Mouse (Mus musculus): ENCODE results near the gene Zfp326. TPM values are rescaled to one million over a fixed set of nuclear protein-coding genes. Genes with fewer than 3 reads are reported as not detected.
A peak's percentile ranks its signal among the peaks of the same experiment; 100 is the strongest.

The Zfp326 gene
- total RNA-seq (2014; rRNA removed) (9.1 and 11.4 TPM in 2 replicates), polyA plus RNA-seq (2015; fragmentation: Nextera tagmentation; extraction: Ambion mirVana) (42.3 and 43.9 TPM in 2 replicates)

GRCm38 (mm10) chr5:105876068-105876924 is at the start of gene Zfp326:
TSS of gene Zfp326 (plus strand) at chr5:105876565.
- H3K4me3 ChIP-seq (ENCODE audit: low read length), result peak within 1 kb of the TSS; percentile 98
- no peaks in the 10 kb centered on the region for H3K9me3 ChIP-seq (ENCODE audit: low read length)
- DNase-seq (ENCODE audit: low spot score), result peak; percentile 95
- H3K27me3 ChIP-seq (ENCODE audit: insufficient read depth, low read length), result no peaks in the 10 kb centered on the region
- peak within 1 kb of the TSS; percentile 94 for H3K27ac ChIP-seq
- H3K9ac ChIP-seq (replicated peaks; ENCODE audit: low read length), result peak within 1 kb of the TSS; percentile 99
- 1% methylated on average over 56 of the region's 83 CpGs for whole genome bisulfite sequencing
- H3K4me1 ChIP-seq (ENCODE audit: insufficient read depth, low read length), result peaks cover 6% of the 10 kb centered on the region
- peak within 1 kb of the TSS; percentile 80 for H3K4me2 ChIP-seq (ENCODE audit: low read depth, low read length)
- ATAC-seq, result peak; percentile 97
- H3K36me3 ChIP-seq (ENCODE audit: insufficient read depth, low read length), result no peaks in the 10 kb centered on the region; the same call in 1 of the 2 replicates
- no peak for TF ChIP-seq CTCF (IDR thresholded peaks at IDR 0.05; ENCODE audit: low read depth)

GRCm38 (mm10) chr5:105826916-105827510 is 49.4 kb upstream of the Zfp326 start:
- 74% methylated on average over 5 of the region's 5 CpGs for WGBS
- H3K27ac ChIP-seq, result no peak overlapping the region
- peaks cover 7% of the 10 kb centered on the region; the same call in 1 of the 2 replicates for H3K4me1 ChIP-seq (ENCODE audit: insufficient read depth, low read length)
- TF ChIP-seq CTCF (IDR thresholded peaks at IDR 0.05; ENCODE audit: low read depth), result no peak
- H3K9me3 ChIP-seq (ENCODE audit: low read length), result no peaks in the 10 kb centered on the region
- ATAC-seq (no peak), DNase-seq (ENCODE audit: low spot score) (no peak)
- no peaks in the 10 kb centered on the region for H3K27me3 ChIP-seq (ENCODE audit: insufficient read depth, low read length)
- H3K4me2 ChIP-seq (ENCODE audit: low read depth, low read length), result no peak overlapping the region
- H3K4me3 ChIP-seq (ENCODE audit: low read length), result no peak overlapping the region
- H3K36me3 ChIP-seq (ENCODE audit: insufficient read depth, low read length), result no peaks in the 10 kb centered on the region
- no peak overlapping the region for H3K9ac ChIP-seq (replicated peaks; ENCODE audit: low read length)

- H3K27ac ChIP-seq, result no peak overlapping the region
- DNase-seq (ENCODE audit: low spot score), result no peak
- H3K4me2 ChIP-seq (ENCODE audit: low read depth, low read length), result no peak overlapping the region
- H3K27me3 ChIP-seq (ENCODE audit: insufficient read depth, low read length), result no peaks in the 10 kb centered on the region
- H3K4me3 ChIP-seq (ENCODE audit: low read length), result no peak overlapping the region
- no peaks in the 10 kb centered on the region for H3K36me3 ChIP-seq (ENCODE audit: insufficient read depth, low read length)
- TF ChIP-seq CTCF (IDR thresholded peaks at IDR 0.05; ENCODE audit: low read depth), result no peak
- WGBS, result 92% methylated on average over 3 of the region's 3 CpGs
- no peaks in the 10 kb centered on the region for H3K9me3 ChIP-seq (ENCODE audit: low read length)
- no peak for ATAC-seq
- H3K9ac ChIP-seq (replicated peaks; ENCODE audit: low read length), result no peak overlapping the region
- H3K4me1 ChIP-seq (ENCODE audit: insufficient read depth, low read length), result peaks cover 3% of the 10 kb centered on the region; the same call in 1 of the 2 replicates
These were observed 48.3 kb upstream of the Zfp326 start for GRCm38 (mm10) chr5:105828050-105828449.

DNA sequence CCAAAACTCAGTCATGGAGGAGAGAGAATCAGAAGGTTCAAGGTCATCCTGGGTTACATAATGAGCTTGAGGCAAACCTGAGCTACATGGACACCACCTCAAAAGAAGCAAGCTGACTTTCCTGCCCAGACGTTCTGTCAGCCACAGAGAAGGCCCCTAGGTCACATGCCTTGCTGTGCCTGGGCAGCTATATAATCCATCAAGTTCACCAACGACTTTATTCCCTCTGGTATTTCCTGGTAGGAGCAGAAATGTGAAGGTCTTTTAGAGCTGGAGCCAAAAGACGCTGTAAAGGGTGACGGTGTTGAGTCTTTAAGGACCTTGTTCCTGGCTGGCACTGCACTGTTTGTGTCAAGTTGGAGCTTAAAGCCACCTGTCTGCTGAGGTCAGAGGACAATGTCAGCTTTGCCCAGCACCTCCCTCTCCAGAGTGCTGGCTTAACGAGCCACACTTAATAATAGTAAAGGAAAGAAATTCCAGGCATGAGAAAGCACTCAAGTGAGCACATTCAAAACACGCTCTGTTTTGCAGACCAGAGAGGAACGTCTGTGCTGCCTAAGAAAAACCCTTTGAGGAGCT is 47.3 kb upstream of the Zfp326 start:
- DNase-seq (ENCODE audit: low spot score) (no peak), ATAC-seq (no peak)
- WGBS, result 49% methylated on average over 7 of the region's 7 CpGs
- no peaks in the 10 kb centered on the region for H3K36me3 ChIP-seq (ENCODE audit: insufficient read depth, low read length)
- no peaks in the 10 kb centered on the region for H3K9me3 ChIP-seq (ENCODE audit: low read length)
- H3K27ac ChIP-seq, result no peak overlapping the region
- H3K4me2 ChIP-seq (ENCODE audit: low read depth, low read length), result no peak overlapping the region
- no peak overlapping the region for H3K4me3 ChIP-seq (ENCODE audit: low read length)
- H3K4me1 ChIP-seq (ENCODE audit: insufficient read depth, low read length), result no peaks in the 10 kb centered on the region
- H3K27me3 ChIP-seq (ENCODE audit: insufficient read depth, low read length), result no peaks in the 10 kb centered on the region
- no peak for TF ChIP-seq CTCF (IDR thresholded peaks at IDR 0.05; ENCODE audit: low read depth)
- H3K9ac ChIP-seq (replicated peaks; ENCODE audit: low read length), result no peak overlapping the region

DNA sequence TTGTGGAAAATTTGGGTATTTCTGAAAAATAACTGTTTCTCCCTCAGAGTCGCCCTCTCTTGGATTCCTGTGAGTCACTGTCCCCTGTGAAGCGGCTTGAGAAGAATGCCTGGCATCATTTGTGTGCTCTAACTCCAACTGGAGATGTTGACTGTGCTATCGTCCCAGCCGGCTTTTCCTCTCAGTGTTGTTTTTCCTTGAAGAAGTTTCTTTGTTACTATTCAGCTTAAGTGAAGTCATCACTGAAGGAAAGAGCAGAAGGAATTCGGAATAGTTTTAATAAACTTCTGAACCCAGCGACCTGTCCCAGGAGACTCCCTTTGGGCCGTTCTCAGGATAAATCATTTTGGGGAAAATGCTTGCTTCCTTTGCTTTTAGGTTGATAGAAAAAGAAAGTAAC is 44.2 kb upstream of the Zfp326 start:
- DNase-seq (ENCODE audit: low spot score), result no peak
- no peak overlapping the region for H3K9ac ChIP-seq (replicated peaks; ENCODE audit: low read length)
- no peak overlapping the region for H3K4me3 ChIP-seq (ENCODE audit: low read length)
- TF ChIP-seq CTCF (IDR thresholded peaks at IDR 0.05; ENCODE audit: low read depth), result no peak
- H3K4me1 ChIP-seq (ENCODE audit: insufficient read depth, low read length), result no peaks in the 10 kb centered on the region
- no peak overlapping the region for H3K27ac ChIP-seq
- H3K36me3 ChIP-seq (ENCODE audit: insufficient read depth, low read length), result no peaks in the 10 kb centered on the region
- no peaks in the 10 kb centered on the region for H3K27me3 ChIP-seq (ENCODE audit: insufficient read depth, low read length)
- ATAC-seq, result no peak
- no peaks in the 10 kb centered on the region for H3K9me3 ChIP-seq (ENCODE audit: low read length)
- H3K4me2 ChIP-seq (ENCODE audit: low read depth, low read length), result no peak overlapping the region
- WGBS, result 70% methylated on average over 7 of the region's 7 CpGs

- Histone ChIP-seq H3K9ac (replicated peaks; ENCODE audit: low read length) (no peak overlapping the region), H3K4me2 (ENCODE audit: low read depth, low read length) (no peak overlapping the region), H3K9me3 (ENCODE audit: low read length) (no peaks in the 10 kb centered on the region), H3K4me3 (ENCODE audit: low read length) (no peak overlapping the region), H3K27ac (no peak overlapping the region), H3K27me3 (ENCODE audit: insufficient read depth, low read length) (no peaks in the 10 kb centered on the region), H3K36me3 (ENCODE audit: insufficient read depth, low read length) (no peaks in the 10 kb centered on the region), H3K4me1 (ENCODE audit: insufficient read depth, low read length) (no peaks in the 10 kb centered on the region)
- DNase-seq (ENCODE audit: low spot score), result no peak
- 83% methylated on average over 3 of the region's 3 CpGs for WGBS
- ATAC-seq, result no peak
- no peak for TF ChIP-seq CTCF (IDR thresholded peaks at IDR 0.05; ENCODE audit: low read depth)
These were observed 42.4 kb upstream of the Zfp326 start for GRCm38 (mm10) chr5:105833923-105834322.

Data from hindbrain, postnatal 0 days (tissue).